Mouse (Mus musculus) E14TG2a.4 (cell line): ENCODE measurements at regions not wholly inside any gene's neighbourhood (a gene's known extent, or its start where the extent isn't known, plus 50 kb on each side); places are given as distances from the start of the nearest gene placed in this dataset.
"Not testable (repeated sequence)": the region's sequence is repeated elsewhere in the genome, so short reads cannot be mapped to it uniquely, and the experiment has no call there.

ENCODE experiments used
- CTCF ChIP-seq: conservative IDR thresholded peaks from 2 replicates; pipeline ENCODE4 v1.5.1; 2014; ENCODE audit warnings: low read length
- POU5F1 ChIP-seq: IDR thresholded peaks from 2 replicates; pipeline ENCODE4 v1.6.1; 2014; ENCODE audit warnings: low read length, borderline replicate concordance

GRCm38 (mm10) chr1:95451755-95452154 lies 138.3 kb downstream of the Fam174a start:
- not testable (repeated sequence) for TF ChIP-seq POU5F1, CTCF
